Mouse (Mus musculus): ENCODE measurements around the gene Zc3h14. TPM values are rescaled to one million over a fixed set of nuclear protein-coding genes. Genes with fewer than 3 reads are reported as not detected.

The Zc3h14 gene
- polyA plus RNA-seq (2015; fragmentation: Nextera tagmentation; extraction: Ambion mirVana) = 65.6 and 70.2 TPM in 2 replicates

DNA sequence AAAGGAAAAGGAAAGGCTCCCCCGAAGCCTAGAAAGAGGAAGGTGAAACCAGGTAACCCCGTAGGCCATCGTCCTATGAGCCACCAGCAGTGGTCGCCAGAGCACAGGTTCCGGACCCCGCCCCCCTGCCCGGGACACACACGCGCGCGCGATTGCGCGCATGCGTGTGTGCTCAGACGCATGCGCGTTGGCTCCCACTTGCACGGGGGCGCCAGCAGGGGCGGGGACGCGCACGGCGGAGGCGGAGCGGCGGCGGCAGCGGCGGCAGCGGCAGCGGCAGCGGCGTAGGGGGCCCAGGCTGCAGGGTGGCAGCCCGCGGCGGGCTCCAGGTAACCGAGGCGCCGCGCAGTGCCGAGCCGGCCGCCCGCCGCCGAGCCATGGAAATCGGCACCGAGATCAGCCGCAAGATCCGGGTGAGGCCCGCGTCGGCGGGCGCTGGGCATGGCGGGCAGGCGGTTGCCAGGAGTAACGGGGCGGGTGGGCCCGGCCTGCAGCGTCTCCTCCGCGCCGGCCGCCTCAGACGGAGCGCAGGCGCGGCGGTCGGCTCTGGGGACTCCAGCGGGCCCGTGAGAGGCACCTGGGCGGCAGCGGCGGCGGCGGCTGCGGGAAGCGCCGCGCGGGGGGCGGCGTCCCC, at the start of gene Zc3h14:
Gene Zc3h14 (plus strand): TSS at position 219 of the 634 bp plus-strand sequence.
- Histone ChIP-seq H3K4me3 (ENCODE audit: low read length) (peak within 1 kb of the TSS; percentile 68), H3K9me3 (ENCODE audit: control insufficient read depth, low read length) (no peaks in the 10 kb centered on the region), H3K27me3 (replicated peaks; ENCODE audit: control insufficient read depth, insufficient read depth, low read length) (no peaks in the 10 kb centered on the region), H3K4me2 (ENCODE audit: low read depth, low read length) (peak within 1 kb of the TSS; percentile 71), H3K36me3 (ENCODE audit: control insufficient read depth, insufficient read depth, low read length) (no peaks in the 10 kb centered on the region), H3K4me1 (ENCODE audit: control insufficient read depth, insufficient read depth, low read length) (peaks cover 17% of the 10 kb centered on the region), H3K27ac (ENCODE audit: low read length) (peak within 1 kb of the TSS; percentile 88), H3K9ac (ENCODE audit: low read depth, low read length) (peak within 1 kb of the TSS; percentile 84)
- WGBS = under 1% methylated on average over 78 of the region's 87 CpGs
- ATAC-seq = peak; percentile 94

DNA sequence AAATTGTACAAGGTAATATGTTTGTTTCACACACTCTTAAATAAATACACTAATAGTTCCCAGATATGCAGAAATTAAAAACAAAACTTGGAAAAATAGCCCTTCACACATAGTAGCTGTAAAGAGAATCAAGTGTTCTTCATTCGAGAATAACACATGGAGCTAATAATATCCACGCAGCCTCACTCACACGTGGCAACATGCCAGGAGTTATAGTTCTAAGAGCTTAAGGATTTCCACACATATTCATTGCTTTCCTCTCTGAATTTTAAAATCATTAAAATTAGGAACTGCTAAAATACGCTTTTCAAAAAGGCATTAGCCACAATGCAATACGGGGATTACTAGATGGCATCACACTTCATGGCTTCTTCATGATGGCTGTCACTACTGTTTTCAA, 49.6 kb upstream of the Zc3h14 start:
- Histone ChIP-seq H3K4me2 (ENCODE audit: low read depth, low read length) (no peak overlapping the region), H3K27ac (ENCODE audit: low read length) (no peak overlapping the region), H3K9ac (ENCODE audit: low read depth, low read length) (no peak overlapping the region), H3K27me3 (replicated peaks; ENCODE audit: control insufficient read depth, insufficient read depth, low read length) (no peaks in the 10 kb centered on the region), H3K36me3 (ENCODE audit: control insufficient read depth, insufficient read depth, low read length) (no peaks in the 10 kb centered on the region; the same call in 1 of the 2 replicates), H3K4me1 (ENCODE audit: control insufficient read depth, insufficient read depth, low read length) (no peaks in the 10 kb centered on the region), H3K4me3 (ENCODE audit: low read length) (no peak overlapping the region), H3K9me3 (ENCODE audit: control insufficient read depth, low read length) (no peaks in the 10 kb centered on the region)
- ATAC-seq = no peak
- WGBS = 80% methylated on average over 5 of the region's 5 CpGs

DNA sequence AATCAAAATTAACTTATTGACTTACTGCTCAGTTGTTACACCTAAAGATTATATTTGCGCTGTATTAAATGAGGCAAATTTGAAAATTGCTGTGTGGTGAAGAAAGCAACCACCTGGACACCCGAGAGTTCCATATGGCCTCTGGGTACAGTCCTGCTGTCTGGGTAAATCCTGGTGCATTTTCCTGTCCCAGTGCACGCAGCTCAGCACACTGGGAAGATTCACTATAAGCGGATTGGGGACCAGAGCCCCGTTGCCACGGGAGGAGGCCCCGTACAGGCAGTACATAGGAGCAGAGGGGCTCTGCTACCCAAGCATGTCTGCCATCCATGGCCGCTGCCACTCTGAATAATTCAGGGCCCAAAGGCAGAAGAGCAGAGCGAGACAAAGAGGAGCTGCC, 45.2 kb upstream of the Zc3h14 start:
- no peak overlapping the region for H3K4me3 ChIP-seq (ENCODE audit: low read length)
- H3K4me2 ChIP-seq (ENCODE audit: low read depth, low read length) = no peak overlapping the region
- H3K36me3 ChIP-seq (ENCODE audit: control insufficient read depth, insufficient read depth, low read length) = no peaks in the 10 kb centered on the region
- H3K27ac ChIP-seq (ENCODE audit: low read length) = no peak overlapping the region
- no peaks in the 10 kb centered on the region for H3K4me1 ChIP-seq (ENCODE audit: control insufficient read depth, insufficient read depth, low read length)
- 88% methylated on average over 9 of the region's 9 CpGs for WGBS
- no peaks in the 10 kb centered on the region for H3K9me3 ChIP-seq (ENCODE audit: control insufficient read depth, low read length)
- ATAC-seq = no peak
- no peaks in the 10 kb centered on the region for H3K27me3 ChIP-seq (replicated peaks; ENCODE audit: control insufficient read depth, insufficient read depth, low read length)
- H3K9ac ChIP-seq (ENCODE audit: low read depth, low read length) = no peak overlapping the region

DNA sequence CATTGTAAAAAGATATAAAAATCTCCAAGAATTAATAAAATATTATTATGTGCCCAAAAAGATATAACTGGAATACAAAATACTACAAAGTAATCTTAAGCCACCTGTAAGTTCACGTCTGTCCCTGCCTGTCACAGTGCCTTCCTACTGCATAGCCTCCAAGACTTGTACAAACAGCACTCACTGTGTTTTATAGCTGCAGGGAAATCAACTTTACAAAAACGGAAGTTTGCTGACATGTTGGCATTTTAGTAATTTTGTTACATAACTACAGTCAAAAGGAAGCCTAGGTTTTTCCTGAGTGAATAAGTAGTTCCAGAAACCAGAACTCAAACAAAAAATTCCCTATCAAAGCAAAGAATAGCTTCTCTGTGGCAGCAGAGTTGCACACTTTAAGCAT, 43.2 kb upstream of the Zc3h14 start:
- ATAC-seq = no peak
- 68% methylated on average over 2 of the region's 2 CpGs for WGBS
- no peak overlapping the region for H3K4me2 ChIP-seq (ENCODE audit: low read depth, low read length)
- H3K9me3 ChIP-seq (ENCODE audit: control insufficient read depth, low read length) = no peaks in the 10 kb centered on the region
- no peaks in the 10 kb centered on the region for H3K27me3 ChIP-seq (replicated peaks; ENCODE audit: control insufficient read depth, insufficient read depth, low read length)
- no peaks in the 10 kb centered on the region for H3K4me1 ChIP-seq (ENCODE audit: control insufficient read depth, insufficient read depth, low read length)
- H3K9ac ChIP-seq (ENCODE audit: low read depth, low read length) = no peak overlapping the region
- no peak overlapping the region for H3K4me3 ChIP-seq (ENCODE audit: low read length)
- no peaks in the 10 kb centered on the region for H3K36me3 ChIP-seq (ENCODE audit: control insufficient read depth, insufficient read depth, low read length)
- H3K27ac ChIP-seq (ENCODE audit: low read length) = no peak overlapping the region

DNA sequence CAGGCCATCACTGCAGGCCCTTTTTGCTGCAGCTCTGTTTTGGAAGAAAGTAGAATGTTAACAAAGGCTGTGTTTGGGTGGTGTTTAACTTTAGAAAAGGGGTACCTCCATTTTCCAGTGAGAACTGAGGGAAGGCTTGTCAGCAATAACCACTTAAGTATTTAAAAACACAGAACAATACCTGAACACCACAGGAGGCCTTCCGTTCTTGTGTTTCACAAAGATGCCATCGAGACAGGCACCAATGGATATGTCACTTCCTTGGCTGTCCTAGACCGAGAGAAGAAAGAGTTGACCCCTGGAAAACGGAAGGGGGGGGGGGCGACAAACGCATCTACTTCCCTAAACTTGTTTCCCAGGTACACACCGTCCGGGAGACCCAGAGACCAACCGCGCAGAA, 42.8 kb upstream of the Zc3h14 start:
- H3K36me3 ChIP-seq (ENCODE audit: control insufficient read depth, insufficient read depth, low read length) = no peaks in the 10 kb centered on the region
- H3K9ac ChIP-seq (ENCODE audit: low read depth, low read length) = no peak overlapping the region
- H3K27ac ChIP-seq (ENCODE audit: low read length) = no peak overlapping the region
- no peaks in the 10 kb centered on the region for H3K9me3 ChIP-seq (ENCODE audit: control insufficient read depth, low read length)
- no peaks in the 10 kb centered on the region for H3K27me3 ChIP-seq (replicated peaks; ENCODE audit: control insufficient read depth, insufficient read depth, low read length)
- no peak overlapping the region for H3K4me3 ChIP-seq (ENCODE audit: low read length)
- H3K4me2 ChIP-seq (ENCODE audit: low read depth, low read length) = no peak overlapping the region
- H3K4me1 ChIP-seq (ENCODE audit: control insufficient read depth, insufficient read depth, low read length) = no peaks in the 10 kb centered on the region
- WGBS = 92% methylated on average over 10 of the region's 10 CpGs
- no peak for ATAC-seq

DNA sequence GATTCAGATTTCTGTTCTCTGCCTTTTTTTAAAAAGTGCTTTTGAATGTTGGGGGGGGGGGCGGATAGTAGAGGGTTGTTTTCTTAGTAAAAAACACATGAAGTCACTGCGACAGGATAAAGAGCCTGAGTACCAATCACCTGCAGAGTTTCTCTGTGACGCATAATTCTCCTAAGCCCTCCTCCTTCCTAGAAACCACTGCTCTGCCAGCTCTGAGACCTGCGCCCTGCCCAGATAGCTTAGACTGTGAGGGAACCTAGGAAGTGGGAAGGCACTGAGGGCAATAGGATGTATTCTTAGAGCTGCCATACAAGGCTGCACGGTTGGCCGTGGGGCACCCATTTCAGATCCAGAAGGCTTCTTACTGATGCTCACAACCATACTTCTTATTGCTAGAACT, 33.9 kb upstream of the Zc3h14 start:
- 83% methylated on average over 6 of the region's 6 CpGs for WGBS
- no peak overlapping the region for H3K4me2 ChIP-seq (ENCODE audit: low read depth, low read length)
- no peak for ATAC-seq
- peaks cover 21% of the 10 kb centered on the region for H3K4me1 ChIP-seq (ENCODE audit: control insufficient read depth, insufficient read depth, low read length)
- no peaks in the 10 kb centered on the region for H3K9me3 ChIP-seq (ENCODE audit: control insufficient read depth, low read length)
- no peaks in the 10 kb centered on the region for H3K36me3 ChIP-seq (ENCODE audit: control insufficient read depth, insufficient read depth, low read length)
- H3K4me3 ChIP-seq (ENCODE audit: low read length) = no peak overlapping the region
- H3K27ac ChIP-seq (ENCODE audit: low read length) = no peak overlapping the region
- no peak overlapping the region for H3K9ac ChIP-seq (ENCODE audit: low read depth, low read length)
- H3K27me3 ChIP-seq (replicated peaks; ENCODE audit: control insufficient read depth, insufficient read depth, low read length) = no peaks in the 10 kb centered on the region

DNA sequence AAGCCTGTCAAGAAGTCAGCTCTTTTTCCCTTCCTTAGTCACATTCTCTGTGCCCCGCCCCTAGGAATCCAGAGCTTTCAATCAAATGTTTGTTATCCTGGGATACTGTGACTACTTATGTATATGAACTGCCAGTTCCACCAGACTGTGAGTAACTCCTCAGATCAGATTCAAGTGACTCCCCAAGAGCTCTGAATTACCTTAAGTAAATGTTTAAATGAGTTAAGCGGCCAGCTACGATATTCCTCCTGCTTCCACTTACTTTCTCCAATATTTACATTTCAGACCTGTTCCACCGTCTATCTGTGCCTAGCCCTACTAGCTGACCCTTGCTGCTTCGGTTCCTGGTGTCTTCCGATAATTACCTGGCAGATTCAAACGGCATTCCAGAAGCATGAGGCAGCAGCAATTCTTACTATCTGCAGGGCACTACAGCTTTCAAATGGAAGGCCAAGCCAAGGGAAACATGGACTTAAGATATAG, 33.1 kb upstream of the Zc3h14 start:
- 23% methylated on average over 7 of the region's 7 CpGs for WGBS
- H3K27me3 ChIP-seq (replicated peaks; ENCODE audit: control insufficient read depth, insufficient read depth, low read length) = no peaks in the 10 kb centered on the region
- no peaks in the 10 kb centered on the region for H3K9me3 ChIP-seq (ENCODE audit: control insufficient read depth, low read length)
- no peak overlapping the region for H3K9ac ChIP-seq (ENCODE audit: low read depth, low read length)
- no peak overlapping the region for H3K4me3 ChIP-seq (ENCODE audit: low read length)
- H3K36me3 ChIP-seq (ENCODE audit: control insufficient read depth, insufficient read depth, low read length) = no peaks in the 10 kb centered on the region
- ATAC-seq = peak; percentile 82
- peaks cover 21% of the 10 kb centered on the region for H3K4me1 ChIP-seq (ENCODE audit: control insufficient read depth, insufficient read depth, low read length)
- peak overlapping the region; percentile 7; the same call in 1 of the 2 replicates for H3K4me2 ChIP-seq (ENCODE audit: low read depth, low read length)
- H3K27ac ChIP-seq (ENCODE audit: low read length) = 0 out of 2 replicates have a peak overlapping the region, but pooled peaks have one; percentile 5

DNA sequence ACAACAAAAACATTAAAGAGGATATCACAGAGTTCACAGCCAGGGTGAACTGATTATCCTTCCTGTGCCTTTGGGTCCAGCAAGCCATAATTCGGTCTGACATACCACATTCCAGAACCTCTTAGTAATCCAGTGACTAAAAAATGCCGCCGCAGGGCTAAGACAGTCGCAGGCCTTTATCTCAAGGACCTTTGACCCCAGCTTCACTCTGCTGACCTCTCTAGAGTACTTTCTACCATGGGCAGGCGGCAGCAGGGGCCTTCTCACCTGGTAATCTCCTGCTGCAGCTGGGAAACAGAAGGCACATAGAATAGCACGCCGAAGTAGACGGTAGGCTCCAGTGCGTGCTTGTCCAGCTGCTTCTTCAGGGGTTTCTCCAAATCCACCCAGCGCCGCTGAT, 32.0 kb upstream of the Zc3h14 start:
- peak; percentile 58 for ATAC-seq
- H3K9ac ChIP-seq (ENCODE audit: low read depth, low read length) = 0 out of 2 replicates have a peak overlapping the region, but pooled peaks have one; percentile 3
- no peaks in the 10 kb centered on the region for H3K36me3 ChIP-seq (ENCODE audit: control insufficient read depth, insufficient read depth, low read length)
- H3K27ac ChIP-seq (ENCODE audit: low read length) = no peak overlapping the region
- H3K4me3 ChIP-seq (ENCODE audit: low read length) = no peak overlapping the region
- H3K4me1 ChIP-seq (ENCODE audit: control insufficient read depth, insufficient read depth, low read length) = peaks cover 21% of the 10 kb centered on the region
- no peaks in the 10 kb centered on the region for H3K27me3 ChIP-seq (replicated peaks; ENCODE audit: control insufficient read depth, insufficient read depth, low read length)
- H3K9me3 ChIP-seq (ENCODE audit: control insufficient read depth, low read length) = no peaks in the 10 kb centered on the region
- H3K4me2 ChIP-seq (ENCODE audit: low read depth, low read length) = 0 out of 2 replicates have a peak overlapping the region, but pooled peaks have one; percentile 2
- WGBS = 31% methylated on average over 11 of the region's 11 CpGs

DNA sequence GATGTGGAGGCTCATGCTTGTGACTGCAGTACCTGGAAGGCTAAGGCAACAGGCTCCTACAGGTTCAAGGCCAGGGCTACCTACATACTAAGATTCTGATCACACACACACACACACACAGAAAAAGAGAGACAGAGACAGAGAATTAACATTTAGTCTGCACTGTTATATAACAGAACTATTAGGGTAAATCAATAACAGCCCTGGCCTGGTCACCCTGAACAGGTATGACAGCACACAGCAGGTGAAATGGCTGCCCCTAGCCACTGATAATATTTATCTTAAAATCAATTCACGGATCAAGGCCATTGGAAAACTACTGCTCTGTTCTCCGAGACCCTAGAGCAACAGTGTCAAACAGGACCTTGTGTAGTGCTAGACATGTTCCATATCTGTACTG, 30.6 kb upstream of the Zc3h14 start:
- Histone ChIP-seq H3K4me2 (ENCODE audit: low read depth, low read length) (no peak overlapping the region), H3K4me3 (ENCODE audit: low read length) (no peak overlapping the region), H3K27me3 (replicated peaks; ENCODE audit: control insufficient read depth, insufficient read depth, low read length) (no peaks in the 10 kb centered on the region), H3K27ac (ENCODE audit: low read length) (no peak overlapping the region), H3K36me3 (ENCODE audit: control insufficient read depth, insufficient read depth, low read length) (no peaks in the 10 kb centered on the region), H3K9me3 (ENCODE audit: control insufficient read depth, low read length) (no peaks in the 10 kb centered on the region), H3K9ac (ENCODE audit: low read depth, low read length) (no peak overlapping the region), H3K4me1 (ENCODE audit: control insufficient read depth, insufficient read depth, low read length) (peaks cover 25% of the 10 kb centered on the region)
- WGBS = 70% methylated on average over 2 of the region's 2 CpGs
- no peak for ATAC-seq

All from intestine, embryonic 16.5 days (tissue).